Mouse (Mus musculus): ENCODE measurements around the gene Clec4b1. TPM values are rescaled to one million over a fixed set of nuclear protein-coding genes. Genes with fewer than 3 reads are reported as not detected.
"Not testable (repeated sequence)": the region's sequence is repeated elsewhere in the genome, so short reads cannot be mapped to it uniquely, and the experiment has no call there.

The Clec4b1 gene
- not detected in 2 replicates for polyA plus RNA-seq (2016; fragmentation: Nextera tagmentation; extraction: Ambion mirVana)

DNA sequence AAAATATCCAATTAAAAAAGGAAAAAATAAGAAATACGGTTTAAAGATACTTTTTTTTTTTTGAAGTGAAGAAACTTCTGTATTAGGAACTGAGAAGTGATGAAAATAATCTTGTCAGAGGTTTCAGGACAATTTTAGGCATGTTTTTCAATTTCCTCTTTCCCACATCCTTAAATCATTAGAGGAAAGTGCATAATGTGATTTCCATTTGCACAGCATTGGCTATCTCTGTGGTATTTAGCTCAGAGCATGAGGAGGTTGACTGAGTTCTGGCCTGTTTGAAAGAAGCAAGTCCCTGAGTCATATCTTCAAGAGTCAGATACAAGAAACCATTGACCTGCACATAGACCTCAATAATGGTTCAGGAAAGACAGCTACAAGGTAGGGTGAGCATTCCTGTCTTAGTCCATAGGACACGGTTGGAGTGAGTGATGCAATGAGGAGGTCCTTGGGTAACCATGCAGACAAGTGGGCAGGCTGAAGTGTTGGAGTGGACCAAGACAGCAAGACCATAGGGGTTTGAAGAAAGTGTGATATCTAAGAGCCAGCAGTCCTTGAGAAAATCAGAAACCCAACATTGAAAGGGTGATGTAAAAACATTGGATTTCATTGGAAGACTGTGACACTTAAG, at the start of gene Clec4b1:
Gene Clec4b1 (plus strand): TSS at position 221 of the 631 bp plus-strand sequence.
- H3K9me3 ChIP-seq (replicated peaks), result peaks cover 7% of the 10 kb centered on the region; the same call in 1 of the 2 replicates
- 62% methylated on average over 2 of the region's 2 CpGs for WGBS (ENCODE audit: insufficient replicate concordance)
- no peak within 1 kb of the TSS for H3K4me3 ChIP-seq
- H3K9ac ChIP-seq, result no peak within 1 kb of the TSS
- H3K36me3 ChIP-seq, result no peaks in the 10 kb centered on the region
- H3K27ac ChIP-seq, result no peak within 1 kb of the TSS
- H3K27me3 ChIP-seq (replicated peaks), result no peaks in the 10 kb centered on the region
- H3K4me1 ChIP-seq, result no peaks in the 10 kb centered on the region
- H3K4me2 ChIP-seq, result no peak within 1 kb of the TSS
- no peak for ATAC-seq

DNA sequence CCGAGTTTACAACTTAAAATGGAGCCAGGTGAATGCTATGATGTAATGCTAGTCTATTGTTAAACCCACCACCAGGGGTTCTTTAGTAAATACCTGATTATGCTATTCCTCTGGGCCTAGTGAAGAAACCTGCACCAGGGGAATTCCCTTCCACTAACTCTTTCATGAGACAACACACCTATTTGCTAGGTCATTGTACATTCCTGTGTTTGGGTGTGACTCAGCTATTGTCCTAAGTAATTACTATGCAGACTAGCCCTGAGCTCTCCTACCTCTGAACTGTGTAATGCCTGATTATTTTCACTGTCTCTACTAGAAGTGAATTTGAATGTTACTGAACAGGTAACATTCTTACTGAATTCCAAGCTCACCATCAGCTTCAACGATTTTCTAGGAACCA, 45.1 kb upstream of the Clec4b1 start:
- not testable (repeated sequence) for H3K9me3 ChIP-seq (replicated peaks); H3K36me3 ChIP-seq; H3K27ac ChIP-seq; H3K4me1 ChIP-seq; H3K9ac ChIP-seq; H3K4me2 ChIP-seq; ATAC-seq; H3K27me3 ChIP-seq (replicated peaks); H3K4me3 ChIP-seq
- WGBS (ENCODE audit: insufficient replicate concordance), result 46% methylated on average over 2 of the region's 2 CpGs

DNA sequence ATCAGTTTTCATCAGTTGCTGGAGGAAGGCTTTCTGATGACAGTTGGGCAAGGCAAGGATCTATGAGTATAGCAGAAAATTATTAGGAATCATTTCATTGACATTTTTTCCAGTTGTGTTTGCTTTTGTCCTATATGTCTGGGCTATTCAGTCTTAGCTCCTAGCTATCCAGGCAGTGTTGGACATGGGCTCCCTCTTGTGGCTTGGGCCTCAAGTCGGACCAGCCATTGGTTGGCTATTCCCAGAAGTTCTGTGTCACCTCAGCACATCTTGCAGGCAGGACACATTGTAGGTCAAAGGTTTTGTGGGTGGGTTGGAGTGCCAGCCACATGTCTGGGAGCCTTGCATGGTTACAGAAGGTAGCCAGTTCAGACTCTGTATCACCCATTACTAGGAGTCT, 44.2 kb upstream of the Clec4b1 start:
- no peak overlapping the region for H3K4me2 ChIP-seq
- ATAC-seq, result no peak
- no peaks in the 10 kb centered on the region for H3K9me3 ChIP-seq (replicated peaks)
- WGBS (ENCODE audit: insufficient replicate concordance), result 30% methylated on average over 1 of the region's 1 CpGs
- no peak overlapping the region for H3K4me3 ChIP-seq
- no peaks in the 10 kb centered on the region for H3K4me1 ChIP-seq
- H3K27me3 ChIP-seq (replicated peaks), result no peaks in the 10 kb centered on the region
- H3K9ac ChIP-seq, result no peak overlapping the region
- H3K36me3 ChIP-seq, result no peaks in the 10 kb centered on the region
- no peak overlapping the region for H3K27ac ChIP-seq

DNA sequence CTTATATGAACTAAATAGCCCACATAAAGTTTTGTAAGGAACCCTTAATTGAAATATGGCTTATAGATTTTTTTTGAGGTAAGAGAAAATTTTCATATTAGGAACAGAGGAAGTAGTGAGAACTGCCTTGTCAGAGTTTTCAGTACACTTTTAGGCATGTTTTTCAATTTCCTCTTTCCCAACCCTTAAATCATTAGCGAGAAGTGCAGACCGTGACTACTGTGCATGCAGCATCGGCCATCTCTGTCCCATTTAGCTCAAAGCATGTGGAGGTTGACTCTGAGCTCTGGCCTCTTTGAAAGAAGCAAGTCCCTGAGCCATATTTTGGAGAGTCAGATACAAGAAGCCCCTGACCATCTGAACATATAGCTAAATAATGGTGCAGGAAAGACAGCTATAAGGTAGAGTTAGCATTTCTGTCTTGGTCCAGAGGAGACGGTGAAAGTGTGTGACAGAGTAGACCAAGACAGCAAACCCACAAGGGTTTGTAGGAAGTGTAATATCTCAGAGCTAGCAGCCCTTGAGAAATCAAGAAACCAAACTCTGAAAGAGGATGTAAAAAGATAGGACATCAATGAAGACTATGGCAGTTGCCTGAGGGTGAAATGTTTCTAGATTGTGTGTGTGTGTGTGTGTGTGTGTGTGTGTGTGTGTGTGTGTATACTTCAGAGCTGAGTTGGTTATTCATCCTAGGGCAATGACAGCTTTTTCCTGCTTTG, 45.5 kb downstream of the Clec4b1 start:
- Histone ChIP-seq H3K36me3 (no peaks in the 10 kb centered on the region), H3K4me1 (no peaks in the 10 kb centered on the region), H3K9me3 (replicated peaks) (no peaks in the 10 kb centered on the region), H3K27me3 (replicated peaks) (no peaks in the 10 kb centered on the region), H3K27ac (no peak overlapping the region), H3K4me2 (no peak overlapping the region), H3K4me3 (no peak overlapping the region), H3K9ac (no peak overlapping the region)
- 69% methylated on average over 4 of the region's 4 CpGs for WGBS (ENCODE audit: insufficient replicate concordance)
- ATAC-seq, result no peak

DNA sequence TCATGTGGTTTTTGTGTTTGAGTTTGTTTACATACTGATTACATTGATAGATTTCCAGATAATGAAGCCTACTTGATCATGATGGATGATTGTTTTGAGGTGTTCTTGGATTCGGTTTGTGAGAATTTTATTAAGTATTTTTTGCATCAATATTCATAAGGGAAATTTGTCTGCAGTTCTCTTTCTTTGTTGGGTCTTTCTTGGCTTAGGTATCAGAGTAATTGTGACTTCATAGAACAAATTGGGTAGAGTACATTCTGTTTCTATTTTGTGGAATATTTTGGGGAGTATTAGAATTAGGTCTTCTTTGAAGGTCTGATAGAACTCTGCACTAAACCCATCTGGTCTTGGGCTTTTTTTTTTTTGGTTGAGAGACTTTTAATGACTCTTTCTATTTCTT, 56.4 kb downstream of the Clec4b1 start, which contains the start of gene Clec4a2:
Gene Clec4a2 (plus strand): TSS at position 301 of the 400 bp plus-strand sequence.
- 43% methylated on average over 1 of the region's 1 CpGs for WGBS (ENCODE audit: insufficient replicate concordance)
- H3K27me3 ChIP-seq (replicated peaks); H3K36me3 ChIP-seq; ATAC-seq; H3K4me3 ChIP-seq; H3K9ac ChIP-seq; H3K4me2 ChIP-seq; H3K9me3 ChIP-seq (replicated peaks); H3K27ac ChIP-seq; H3K4me1 ChIP-seq: not testable (repeated sequence)

Other genes starting within 250 kb of the Clec4b1 start
- 35.5 and 38.7 TPM in 2 replicates for gene Slc2a3, start 248.3 kb upstream of the Clec4b1 start, polyA plus RNA-seq (2016; fragmentation: Nextera tagmentation; extraction: Ambion mirVana)
- 2.0 and 2.4 TPM in 2 replicates for gene Foxj2, start 230.0 kb upstream of the Clec4b1 start, polyA plus RNA-seq (2016; fragmentation: Nextera tagmentation; extraction: Ambion mirVana)
- 1.5 TPM in 2 replicates for gene C3ar1, start 193.8 kb upstream of the Clec4b1 start, polyA plus RNA-seq (2016; fragmentation: Nextera tagmentation; extraction: Ambion mirVana)
- 28.3 and 32.9 TPM in 2 replicates for gene Necap1, start 175.5 kb upstream of the Clec4b1 start, polyA plus RNA-seq (2016; fragmentation: Nextera tagmentation; extraction: Ambion mirVana)
- gene Clec4a1, start 128.1 kb upstream of the Clec4b1 start, polyA plus RNA-seq (2016; fragmentation: Nextera tagmentation; extraction: Ambion mirVana), result 1.8 and 2.6 TPM in 2 replicates
- gene Clec4a3, start 97.4 kb upstream of the Clec4b1 start, polyA plus RNA-seq (2016; fragmentation: Nextera tagmentation; extraction: Ambion mirVana), result 1.2 TPM in 2 replicates
- not detected in 2 replicates for gene Clec4a4, start 59.6 kb upstream of the Clec4b1 start, polyA plus RNA-seq (2016; fragmentation: Nextera tagmentation; extraction: Ambion mirVana)
- gene Clec4a2, start 56.5 kb downstream of the Clec4b1 start, polyA plus RNA-seq (2016; fragmentation: Nextera tagmentation; extraction: Ambion mirVana), result 2.5 and 3.3 TPM in 2 replicates
- not detected in 2 replicates for gene Clec4b2, start 122.9 kb downstream of the Clec4b1 start, polyA plus RNA-seq (2016; fragmentation: Nextera tagmentation; extraction: Ambion mirVana)
- 4.8 and 6.4 TPM in 2 replicates for gene Clec4n, start 179.9 kb downstream of the Clec4b1 start, polyA plus RNA-seq (2016; fragmentation: Nextera tagmentation; extraction: Ambion mirVana)
- 0.71 and 0.98 TPM in 2 replicates for gene Clec4d, start 212.1 kb downstream of the Clec4b1 start, polyA plus RNA-seq (2016; fragmentation: Nextera tagmentation; extraction: Ambion mirVana)
- gene Clec4e, start 239.9 kb downstream of the Clec4b1 start, polyA plus RNA-seq (2016; fragmentation: Nextera tagmentation; extraction: Ambion mirVana), result 0.44 and 0.60 TPM in 2 replicates

Data from liver, embryonic 12.5 days (tissue).